9 mouse cellular contexts compared by ENCODE assay signal in the genomic region with DNA sequence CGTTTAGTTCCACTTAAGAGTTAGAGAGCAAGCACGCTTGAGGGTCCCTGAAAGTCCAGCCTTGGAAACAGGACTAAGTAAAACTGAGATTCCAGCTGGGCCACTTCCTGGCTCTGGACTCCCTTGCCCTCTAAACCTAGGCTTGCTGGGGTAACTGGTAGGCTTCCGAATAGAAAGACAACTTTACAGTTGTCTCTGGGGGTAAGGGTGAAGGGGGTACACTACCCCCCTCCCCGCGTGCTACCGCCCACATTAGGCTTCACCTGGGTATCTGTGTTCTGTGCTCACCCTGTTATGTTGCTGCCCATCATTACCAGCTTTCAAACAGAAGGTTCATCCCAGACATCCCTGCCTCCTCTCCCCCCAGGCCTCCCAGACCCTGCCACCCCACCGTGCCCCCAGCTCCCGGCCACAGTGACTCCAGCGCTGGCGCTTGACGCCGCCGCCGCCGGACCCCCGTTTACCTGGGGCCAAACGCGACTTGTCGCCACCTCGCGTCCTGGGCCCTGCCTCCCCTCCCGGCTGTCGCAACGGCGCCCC. TPM values are rescaled to one million over a fixed set of nuclear protein-coding genes. Genes with fewer than 3 reads are reported as not detected.
DNase-seq lines count a peak whose midpoint lies in the region; ATAC-seq and TF ChIP-seq lines count a peak whose summit lies in the region.
"Had no signal": no experiment of that assay in that cellular context is flagged by ENCODE, and none has a peak within 500 bp of the region (broad histone marks: within the 10 kb centered on the region; RNA-seq: fewer than 3 reads in every experiment).

No protein-coding gene starts in this region.

- H3K27ac ChIP-seq in left cerebral cortex, adult 2 months = peak overlapping the region; percentile 76
- H3K27ac ChIP-seq in forebrain, embryonic 11.5 days (ENCODE audit: low read depth, low read length) = no peak overlapping the region
- no peak overlapping the region for H3K27ac ChIP-seq in intestine, postnatal 0 days (ENCODE audit: low read depth, low read length)
- H3K27ac ChIP-seq in neural tube, embryonic 13.5 days (replicated peaks) = peak overlapping the region; percentile 92

- H3K4me2 ChIP-seq in forebrain, embryonic 11.5 days (ENCODE audit: low read depth, low read length, severe bottlenecking) = peak overlapping the region; percentile 88
- peak overlapping the region; percentile 97 for H3K4me2 ChIP-seq in intestine, postnatal 0 days (replicated peaks; ENCODE audit: low read depth)
- H3K4me2 ChIP-seq in neural tube, embryonic 13.5 days = peak overlapping the region; percentile 82

- no peak for DNase-seq in left cerebral cortex, adult 2 months (ENCODE audit: extremely low spot score in 1 of 2, low spot score in 2 of 2)
- DNase-seq in left cerebral cortex, adult 11 months (ENCODE audit: low spot score) = no peak
- DNase-seq in forebrain, embryonic 11.5 days (ENCODE audit: low spot score) = no peak
- no peak for DNase-seq in spleen, adult 18-20 months
- DNase-seq in adrenal gland, postnatal 36 days = no peak
- DNase-seq in embryo, embryonic 11 days = no peak
- DNase-seq: layer of hippocampus, adult 9-11 months had no signal

- peak overlapping the region; percentile 76 for H3K9ac ChIP-seq in forebrain, embryonic 11.5 days (ENCODE audit: low read length)
- peak overlapping the region; percentile 66 for H3K9ac ChIP-seq in intestine, postnatal 0 days (ENCODE audit: low read depth, low read length)
- peak overlapping the region; percentile 93 for H3K9ac ChIP-seq in neural tube, embryonic 13.5 days

- peak; percentile 27 for ATAC-seq in forebrain, embryonic 11.5 days (replicated peaks; ENCODE audit: low FRiP score)
- ATAC-seq in intestine, postnatal 0 days = no peak; the same call in 1 of the 2 replicates
- ATAC-seq in neural tube, embryonic 13.5 days (ENCODE audit: low read depth) = peak; percentile 23

- no peak for TF ChIP-seq CTCF in left cerebral cortex, adult 2 months (IDR thresholded peaks at IDR 0.05)
- TF ChIP-seq CTCF in intestine, postnatal 0 days (IDR thresholded peaks at IDR 0.05; ENCODE audit: low read depth) = 0 out of 2 replicates have a peak, but pooled peaks have one; percentile 6

- no peaks in the 10 kb centered on the region for H3K36me3 ChIP-seq in forebrain, embryonic 11.5 days (ENCODE audit: control insufficient read depth, insufficient read depth, low read length)
- no peaks in the 10 kb centered on the region for H3K36me3 ChIP-seq in intestine, postnatal 0 days (ENCODE audit: control insufficient read depth, insufficient read depth)
- no peaks in the 10 kb centered on the region for H3K36me3 ChIP-seq in neural tube, embryonic 13.5 days

- H3K27me3 ChIP-seq in forebrain, embryonic 11.5 days (ENCODE audit: control insufficient read depth, insufficient read depth, low read length) = peaks cover 34% of the 10 kb centered on the region
- peaks cover 45% of the 10 kb centered on the region for H3K27me3 ChIP-seq in intestine, postnatal 0 days (replicated peaks; ENCODE audit: control insufficient read depth, insufficient read depth, low read length)
- H3K27me3 ChIP-seq in neural tube, embryonic 13.5 days = peaks cover 80% of the 10 kb centered on the region

- WGBS in forebrain, embryonic 11.5 days = 6% methylated on average over 24 of the region's 25 CpGs
- WGBS in intestine, postnatal 0 days = 10% methylated on average over 25 of the region's 25 CpGs
- WGBS in neural tube, embryonic 13.5 days = 6% methylated on average over 25 of the region's 25 CpGs

- peak overlapping the region; percentile 68 for H3K4me3 ChIP-seq in left cerebral cortex, adult 2 months
- peak overlapping the region; percentile 74 for H3K4me3 ChIP-seq in forebrain, embryonic 11.5 days (ENCODE audit: low read depth, low read length)
- peak overlapping the region; percentile 68 for H3K4me3 ChIP-seq in intestine, postnatal 0 days (ENCODE audit: low read depth, low read length)
- H3K4me3 ChIP-seq in neural tube, embryonic 13.5 days = peak overlapping the region; percentile 74

- intact Hi-C loops in left cerebral cortex, adult 2 months (cut with DNase I) = loop anchor here (2.0 to 10.0 kb wide), 3 partner anchors 25 to 1141 kb away; partner anchors contain the start of genes Eif4e3, Gm20696, Ppp4r2 and Rybp

- no peaks in the 10 kb centered on the region for H3K9me3 ChIP-seq in forebrain, embryonic 11.5 days (ENCODE audit: control insufficient read depth, low read length)
- no peaks in the 10 kb centered on the region for H3K9me3 ChIP-seq in intestine, postnatal 0 days (ENCODE audit: control insufficient read depth)
- no peaks in the 10 kb centered on the region for H3K9me3 ChIP-seq in neural tube, embryonic 13.5 days

- H3K4me1 ChIP-seq in forebrain, embryonic 11.5 days (replicated peaks; ENCODE audit: control insufficient read depth, insufficient read depth, low read length) = peaks cover 2% of the 10 kb centered on the region; the same call in 1 of the 2 replicates
- no peaks in the 10 kb centered on the region for H3K4me1 ChIP-seq in intestine, postnatal 0 days (replicated peaks; ENCODE audit: control insufficient read depth, insufficient read depth, low read length)
- peaks cover 30% of the 10 kb centered on the region for H3K4me1 ChIP-seq in neural tube, embryonic 13.5 days (replicated peaks)

RNA-seq across cellular contexts. Expression of gene Gpr27, which starts 0.7 kb away (rescaled TPM):
- 10 to 100 TPM; 46.1 to 47.8 TPM for total RNA-seq in left cerebral cortex, adult 2 months (2021)
- 4.4 and 6.8 TPM in 2 replicates for polyA plus RNA-seq in forebrain, embryonic 11.5 days (2014; fragmentation: Nextera tagmentation; extraction: Ambion mirVana)
- 2.0 and 2.4 TPM in 2 replicates for polyA plus RNA-seq in intestine, postnatal 0 days (2015; fragmentation: Nextera tagmentation; extraction: Ambion mirVana)
- 11.3 and 13.3 TPM in 2 replicates for polyA plus RNA-seq in neural tube, embryonic 13.5 days (2015; fragmentation: Nextera tagmentation; extraction: Ambion mirVana)
- total RNA-seq in adrenal gland, postnatal 36 days (2021) = 1 to 10 TPM; 2.3 to 3.6 TPM

RNA-seq across cellular contexts. Expression of gene Gm20696, which starts 25.1 kb away (rescaled TPM):
- total RNA-seq in left cerebral cortex, adult 2 months (2021) = 1 to 10 TPM; 9.0 to 9.2 TPM
- 5.3 and 5.7 TPM in 2 replicates for polyA plus RNA-seq in forebrain, embryonic 11.5 days (2014; fragmentation: Nextera tagmentation; extraction: Ambion mirVana)
- 1.4 and 2.3 TPM in 2 replicates for polyA plus RNA-seq in intestine, postnatal 0 days (2015; fragmentation: Nextera tagmentation; extraction: Ambion mirVana)
- polyA plus RNA-seq in neural tube, embryonic 13.5 days (2015; fragmentation: Nextera tagmentation; extraction: Ambion mirVana) = 2.7 and 3.0 TPM in 2 replicates
- 1 to 10 TPM; 3.4 to 4.7 TPM for total RNA-seq in adrenal gland, postnatal 36 days (2021)

RNA-seq across cellular contexts. Expression of gene Eif4e3, which starts 25.2 kb away (rescaled TPM):
- 10 to 100 TPM; 18.5 to 20.3 TPM for total RNA-seq in left cerebral cortex, adult 2 months (2021)
- 14.2 and 15.5 TPM in 2 replicates for polyA plus RNA-seq in forebrain, embryonic 11.5 days (2014; fragmentation: Nextera tagmentation; extraction: Ambion mirVana)
- polyA plus RNA-seq in intestine, postnatal 0 days (2015; fragmentation: Nextera tagmentation; extraction: Ambion mirVana) = 6.7 and 7.4 TPM in 2 replicates
- polyA plus RNA-seq in neural tube, embryonic 13.5 days (2015; fragmentation: Nextera tagmentation; extraction: Ambion mirVana) = 9.1 and 9.3 TPM in 2 replicates
- total RNA-seq in adrenal gland, postnatal 36 days (2021) = 10 to 100 TPM; 28.1 to 30.6 TPM

RNA-seq across cellular contexts. Expression of gene Prok2, which starts 34.5 kb away (rescaled TPM):
- total RNA-seq in left cerebral cortex, adult 2 months (2021) = under 1 TPM; 0.63 to 0.96 TPM
- polyA plus RNA-seq in forebrain, embryonic 11.5 days (2014; fragmentation: Nextera tagmentation; extraction: Ambion mirVana) = 1.2 and 2.0 TPM in 2 replicates
- polyA plus RNA-seq in intestine, postnatal 0 days (2015; fragmentation: Nextera tagmentation; extraction: Ambion mirVana) = not detected in 2 replicates
- polyA plus RNA-seq in neural tube, embryonic 13.5 days (2015; fragmentation: Nextera tagmentation; extraction: Ambion mirVana) = not detected in 2 replicates
- not detected for total RNA-seq in adrenal gland, postnatal 36 days (2021)

Comparison
In these comparisons a context has a peak if more than half of its experiments do, and no peak if none do; other contexts are left out.
1. H3K27ac ChIP-seq: peak in left cerebral cortex, adult 2 months (single experiment) and neural tube, embryonic 13.5 days (single experiment); none in forebrain, embryonic 11.5 days (single experiment) and intestine, postnatal 0 days (single experiment).
2. Peak in every context shown above with its lines, with median percentiles within 50 percentile points of each other: H3K4me3 ChIP-seq, H3K4me2 ChIP-seq and H3K9ac ChIP-seq.